Mouse (Mus musculus): ENCODE results near the gene Icos.

- TF ChIP-seq CTCF (IDR thresholded peaks at IDR 0.05; ENCODE audit: insufficient read depth, low read depth, low read length) = no peak
- no peak for TF ChIP-seq POLR2A (IDR thresholded peaks at IDR 0.05; ENCODE audit: insufficient read depth, low read depth, low read length)
Measured at GRCm38 (mm10) chr1:60936963-60937711, 40.6 kb upstream of the Icos start.

Measured in olfactory bulb, adult 2 months (tissue).